Mouse (Mus musculus) monocyte, adult 5-6 weeks (primary cell): ENCODE measurements around the gene Lrrc23. TPM values are rescaled to one million over a fixed set of nuclear protein-coding genes. Genes with fewer than 3 reads are reported as not detected.

ENCODE experiments used
- ATAC-seq: fragments of 153-309, 156-312 bp; replicated peaks from 2 replicates; pipeline ENCODE4 v1.8.0; 2017; ENCODE audit warnings: mild to moderate bottlenecking; ENCODE audit not compliant: low TSS enrichment, insufficient number of reproducible peaks, severe bottlenecking, poor library complexity, low FRiP score
- total RNA-seq: library from RNA; stranded (forward); fragments of 200-1000, 200-491, 200-594 nt; gene quantifications from 3 replicates; pipeline ENCODE4 v1.2.3, GENCODE M21; 2017

The Lrrc23 gene
- total RNA-seq, 1 experiment from 2014 or later: not detected

DNA sequence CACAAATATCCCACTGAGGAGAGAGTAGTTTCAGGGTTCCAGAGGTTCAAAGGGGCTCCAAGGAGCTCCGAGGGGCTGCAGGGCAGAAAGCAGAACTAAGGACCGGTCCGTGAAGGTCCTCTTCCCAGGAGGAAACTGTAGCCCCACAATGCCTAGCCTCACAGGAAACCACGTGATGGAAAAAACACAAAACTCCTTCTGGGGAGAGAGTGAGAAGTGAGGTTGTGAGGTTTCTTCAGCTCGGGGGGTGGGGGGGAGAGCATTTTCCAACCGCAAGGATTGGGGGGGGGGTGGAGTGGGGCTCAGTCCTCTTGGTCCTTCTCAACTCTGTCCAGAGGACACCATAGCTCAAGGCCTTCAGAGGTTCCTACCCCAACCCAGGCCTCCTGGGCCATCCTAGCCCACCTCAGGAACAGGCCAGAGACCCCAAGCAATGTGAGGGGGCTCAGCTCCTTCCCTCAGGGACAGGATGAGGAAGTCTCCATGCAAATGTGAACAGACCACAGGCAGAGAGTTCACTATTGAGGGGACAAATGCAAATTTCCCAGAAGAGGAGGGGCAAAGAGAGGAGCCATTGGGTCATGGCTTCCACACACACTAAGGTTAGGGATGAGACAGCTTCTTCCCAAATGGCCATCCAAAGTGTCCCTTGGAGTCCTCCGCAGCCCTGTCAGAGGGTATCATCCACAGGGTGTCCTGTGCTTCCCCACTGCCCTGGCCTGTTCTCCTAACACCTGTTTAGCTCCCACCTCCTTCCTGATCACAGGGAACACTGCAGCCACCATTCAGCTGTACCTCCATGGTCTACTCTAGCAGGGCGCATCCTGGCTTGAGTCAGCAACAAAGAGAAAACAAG is 49.4 kb downstream of the Lrrc23 start:
- peak; percentile 53 for ATAC-seq

DNA sequence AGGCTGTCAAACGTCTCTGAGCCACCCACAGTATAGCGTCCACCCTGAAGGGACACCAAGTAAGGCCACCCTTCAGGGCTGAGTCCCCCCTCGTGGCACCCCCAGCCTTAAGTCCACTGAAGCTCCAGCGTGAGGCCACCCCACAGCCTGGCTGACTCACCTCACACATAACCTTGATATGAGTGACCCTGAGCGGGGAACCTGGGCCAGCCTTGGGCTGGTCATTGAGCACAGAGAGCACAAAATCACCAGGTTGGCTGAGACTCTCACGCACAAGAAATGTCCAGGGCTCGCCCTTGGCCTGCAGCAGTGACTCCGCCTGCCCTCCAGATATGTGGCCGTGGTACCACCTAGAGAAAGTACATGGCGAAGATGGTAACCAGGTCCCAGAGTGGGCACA is 50.9 kb downstream of the Lrrc23 start:
- no peak for ATAC-seq

DNA sequence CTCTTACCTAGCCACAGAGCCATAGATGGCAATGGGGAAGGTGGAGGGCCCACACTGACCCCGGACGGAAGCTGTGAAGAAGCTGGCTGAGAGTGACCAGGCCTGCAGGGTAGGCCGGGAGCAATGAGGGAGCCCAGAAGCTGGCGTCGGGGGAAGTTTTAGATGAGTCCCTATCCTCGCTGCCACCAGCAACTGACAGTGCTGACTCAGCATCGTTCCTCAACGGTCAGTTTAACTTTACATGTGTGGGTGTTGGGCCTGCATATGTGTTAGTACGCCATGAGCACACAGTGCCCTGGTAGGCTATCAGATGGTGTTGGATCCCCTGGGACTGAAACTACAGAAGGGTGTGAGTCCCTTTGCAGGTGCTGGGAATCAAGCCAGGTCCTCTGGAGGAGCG is 55.1 kb downstream of the Lrrc23 start:
- no peak for ATAC-seq

DNA sequence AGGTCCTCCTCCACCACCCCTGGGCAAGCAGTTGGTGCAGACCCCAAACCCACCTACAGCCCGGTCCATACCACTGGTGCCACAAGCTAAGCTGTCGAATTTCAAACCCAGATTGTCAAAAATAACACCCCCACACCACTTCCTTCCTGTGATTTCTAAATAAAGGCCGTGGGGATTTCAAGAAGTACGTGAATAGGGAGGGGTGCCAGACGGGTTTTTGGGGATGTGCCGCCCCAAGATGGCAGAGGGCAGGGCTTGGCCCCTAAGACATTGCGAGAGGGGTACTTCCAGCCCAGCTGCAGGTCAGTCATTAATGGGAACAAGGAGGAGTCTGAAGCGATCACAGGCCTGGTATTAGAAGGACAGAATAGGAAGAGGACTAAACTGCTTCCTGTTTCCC is 56.0 kb downstream of the Lrrc23 start:
- peak; percentile 79 for ATAC-seq

DNA sequence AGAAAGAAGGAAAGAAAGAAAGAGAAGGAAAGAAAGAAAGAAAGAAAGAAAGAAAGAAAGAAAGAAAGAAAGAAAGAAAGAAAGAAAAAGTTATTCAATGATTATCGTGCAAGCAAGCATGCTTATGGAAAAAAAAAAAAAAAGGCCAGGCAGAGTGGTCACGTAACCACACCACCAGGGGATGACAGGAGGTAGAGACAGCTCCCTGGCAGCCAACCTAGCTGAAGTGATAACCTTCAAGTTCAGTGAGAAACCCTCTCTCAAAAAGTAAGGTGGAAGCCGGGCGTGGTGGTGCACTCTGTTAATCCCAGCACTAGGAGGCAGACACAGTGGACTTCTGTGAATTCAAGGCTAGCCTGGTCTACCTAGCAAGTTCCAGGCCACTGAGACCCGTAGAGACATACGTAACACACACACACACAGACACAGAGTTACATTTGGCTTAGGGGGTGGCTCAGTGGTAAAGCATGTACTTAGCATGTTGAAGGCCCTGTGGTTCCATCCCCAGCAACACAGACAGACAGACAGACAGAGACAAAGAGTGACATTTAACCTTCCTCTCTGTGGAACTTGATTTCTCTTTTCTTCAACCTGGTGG is 56.6 kb downstream of the Lrrc23 start:
- ATAC-seq: 0 out of 2 replicates have a peak, but pooled peaks have one; percentile 20

DNA sequence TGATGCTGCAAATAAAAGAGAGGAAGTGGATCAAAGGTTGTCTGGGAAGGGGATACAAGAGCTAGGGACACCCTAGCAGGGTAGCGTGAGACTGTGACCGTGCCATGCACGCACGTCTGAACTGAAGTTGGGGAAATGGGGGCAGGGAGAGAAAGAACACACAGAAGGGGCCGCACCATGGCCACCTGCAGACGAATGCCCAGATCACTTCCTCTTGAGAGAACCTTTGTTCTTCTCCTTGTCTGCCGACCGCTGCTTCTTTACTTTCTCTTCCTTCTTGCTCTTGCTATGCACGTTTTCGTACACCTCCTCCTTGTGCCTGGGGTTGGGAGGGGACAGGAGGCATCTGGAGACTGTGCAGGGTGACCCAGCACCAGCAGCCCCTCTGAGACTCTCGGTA is 58.6 kb downstream of the Lrrc23 start:
- no peak for ATAC-seq

Other genes with a start within 250 kb of the Lrrc23 start
- not detected in 3 replicates for gene C1s1, start 237.4 kb downstream of the Lrrc23 start, total RNA-seq
- gene C1rb, start 209.4 kb downstream of the Lrrc23 start, total RNA-seq: not detected in 3 replicates
- gene C1s2, start 143.6 kb downstream of the Lrrc23 start, total RNA-seq: not detected in 3 replicates
- 18.6 to 29.6 TPM (median 20.8 TPM) in 3 replicates for gene Lpcat3, start 116.7 kb downstream of the Lrrc23 start, total RNA-seq
- 82.8 to 125 TPM (median 86.6 TPM) in 3 replicates for gene Emg1, start 67.5 kb downstream of the Lrrc23 start, total RNA-seq
- gene Phb2, start 67.4 kb downstream of the Lrrc23 start, total RNA-seq: 123 to 138 TPM (median 126 TPM) in 3 replicates
- 1,360 to 1,911 TPM (median 1,427 TPM) in 3 replicates for gene Ptpn6, start 41.0 kb downstream of the Lrrc23 start, total RNA-seq
- gene Grcc10, start 38.4 kb downstream of the Lrrc23 start, total RNA-seq: 150 to 174 TPM (median 165 TPM) in 3 replicates
- gene Gm45234, start 23.7 kb downstream of the Lrrc23 start, total RNA-seq: 0.19 to 0.43 TPM in 2 of 3 replicates, not detected in the other
- 1.5 to 6.2 TPM in 2 of 3 replicates, not detected in the other for gene Atn1, start 23.2 kb downstream of the Lrrc23 start, total RNA-seq
- gene Eno2, start 10.1 kb downstream of the Lrrc23 start, total RNA-seq: not detected in 3 replicates
- gene Spsb2, start 28.9 kb upstream of the Lrrc23 start, total RNA-seq: 8.2 to 11.2 TPM (median 10.4 TPM) in 3 replicates
- 71.9 to 103 TPM (median 88.6 TPM) in 3 replicates for gene Tpi1, start 34.6 kb upstream of the Lrrc23 start, total RNA-seq
- 34.6 to 45.5 TPM (median 35.5 TPM) in 3 replicates for gene Usp5, start 49.8 kb upstream of the Lrrc23 start, total RNA-seq
- 0.32 to 5.8 TPM in 2 of 3 replicates, not detected in the other for gene Cdca3, start 49.8 kb upstream of the Lrrc23 start, total RNA-seq
- gene Gnb3, start 60.5 kb upstream of the Lrrc23 start, total RNA-seq: 0.19 TPM in 1 of 3 replicates, not detected in the others
- gene P3h3, start 78.0 kb upstream of the Lrrc23 start, total RNA-seq: 0.39 TPM in 1 of 3 replicates, not detected in the others
- gene Gpr162, start 84.3 kb upstream of the Lrrc23 start, total RNA-seq: 0.38 TPM in 1 of 3 replicates, not detected in the others
- gene Cd4, start 108.5 kb upstream of the Lrrc23 start, total RNA-seq: 3.1 to 5.2 TPM (median 4.0 TPM) in 3 replicates
- 0.68 TPM in 1 of 3 replicates, not detected in the others for gene Lag3, start 132.0 kb upstream of the Lrrc23 start, total RNA-seq
- gene Ptms, start 140.4 kb upstream of the Lrrc23 start, total RNA-seq: 89.3 to 145 TPM (median 115 TPM) in 3 replicates
- gene Mlf2, start 151.7 kb upstream of the Lrrc23 start, total RNA-seq: 46.8 to 65.2 TPM (median 56.4 TPM) in 3 replicates
- gene Cops7a, start 185.8 kb upstream of the Lrrc23 start, total RNA-seq: 7.6 to 25.6 TPM (median 21.5 TPM) in 3 replicates
- not detected in 3 replicates for gene Pianp, start 217.0 kb upstream of the Lrrc23 start, total RNA-seq
- 26.0 to 44.7 TPM (median 28.6 TPM) in 3 replicates for gene Zfp384, start 229.4 kb upstream of the Lrrc23 start, total RNA-seq